Mouse (Mus musculus): ENCODE data around the gene Ccdc18.

GRCm38 (mm10) chr5:108250033-108250432 lies 117.4 kb downstream of the Ccdc18 start:
- TF ChIP-seq POLR2A (IDR thresholded peaks at IDR 0.05; ENCODE audit: insufficient read length, low read depth) (no peak), USF1 (IDR thresholded peaks at IDR 0.05; ENCODE audit: low read depth) (no peak), TCF12 (IDR thresholded peaks at IDR 0.05; ENCODE audit: insufficient read depth, poor library complexity, severe bottlenecking) (no peak)
